Mouse (Mus musculus): Measurements from ENCODE around the gene Gpsm1.

DNA sequence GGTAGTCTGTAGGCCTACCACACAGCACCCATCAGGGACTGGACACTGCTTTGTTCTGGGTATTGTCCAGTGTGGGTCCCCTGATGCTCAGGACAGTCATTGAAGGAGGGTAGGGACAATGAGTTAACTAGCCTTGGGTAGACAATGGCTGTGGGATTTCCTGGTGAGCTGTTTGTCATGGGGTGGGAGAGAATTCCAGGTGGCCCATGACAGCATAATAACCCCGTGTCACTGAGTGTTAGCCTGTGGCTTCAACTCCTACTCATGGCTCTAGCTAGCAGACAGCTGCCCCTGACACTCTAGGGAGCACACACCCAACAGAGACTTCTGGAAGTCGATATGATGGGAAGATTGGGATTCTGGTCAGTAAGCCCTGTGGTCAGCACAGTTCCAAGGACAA, 20.9 kb upstream of the Gpsm1 start, which contains the start of gene Ccdc187:
- no peak for TF ChIP-seq POLR2A (IDR thresholded peaks at IDR 0.05; ENCODE audit: borderline replicate concordance, insufficient read depth, low read length)
- no peak for TF ChIP-seq CTCF (IDR thresholded peaks at IDR 0.05; ENCODE audit: borderline replicate concordance, insufficient read depth, low read depth, low read length)
